Mouse (Mus musculus): ENCODE results near the gene 4930432M17Rik.

The 4930432M17Rik gene

GRCm38 (mm10) chr3:121710894-121711531 lies 40.5 kb downstream of the 4930432M17Rik start:
- no peak for DNase-seq (ENCODE audit: low spot score)

- no peak for DNase-seq (ENCODE audit: low spot score)
These were observed 41.7 kb downstream of the 4930432M17Rik start for GRCm38 (mm10) chr3:121712222-121712621.

- no peak for DNase-seq (ENCODE audit: low spot score)
These were observed 42.7 kb downstream of the 4930432M17Rik start for GRCm38 (mm10) chr3:121713151-121713701.

DNA sequence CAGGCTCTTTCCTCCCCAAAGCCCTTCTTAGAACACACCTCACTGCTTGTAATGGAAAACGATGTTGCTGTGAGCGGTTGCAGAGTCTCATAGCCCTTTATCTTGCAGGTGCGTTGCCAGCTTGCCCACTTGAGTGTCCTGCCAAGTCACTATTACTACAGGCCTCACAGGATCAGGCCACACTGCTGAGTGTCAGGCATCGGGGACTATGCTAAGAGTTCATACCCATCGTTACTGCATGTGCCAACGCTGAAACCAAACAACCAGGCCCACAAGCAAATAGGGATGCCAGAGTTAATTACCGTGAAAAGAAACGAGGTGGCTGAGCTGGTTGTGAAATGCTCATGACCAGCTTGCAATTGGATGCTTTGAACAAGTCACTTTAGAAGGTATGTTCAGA lies 43.3 kb downstream of the 4930432M17Rik start:
- no peak for DNase-seq (ENCODE audit: low spot score)

DNA sequence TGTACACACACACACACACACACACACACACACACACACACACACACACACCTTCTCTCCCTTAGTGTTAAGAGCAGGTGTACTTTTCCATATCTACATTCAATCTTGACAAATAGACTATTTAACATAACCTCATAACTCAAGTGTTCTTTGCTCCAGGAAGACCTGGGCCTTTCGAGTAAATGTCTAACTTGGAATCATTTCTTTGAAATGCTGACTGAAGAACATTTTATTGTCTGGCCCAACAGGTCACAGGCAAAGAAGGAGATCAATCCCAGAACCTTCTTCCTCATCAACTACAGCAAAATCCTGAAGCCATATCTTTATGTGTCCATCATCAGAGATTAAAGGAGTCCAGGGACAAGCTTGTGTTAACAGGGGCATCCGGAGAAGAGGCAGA lies 43.9 kb downstream of the 4930432M17Rik start:
- DNase-seq (ENCODE audit: low spot score): no peak

DNA sequence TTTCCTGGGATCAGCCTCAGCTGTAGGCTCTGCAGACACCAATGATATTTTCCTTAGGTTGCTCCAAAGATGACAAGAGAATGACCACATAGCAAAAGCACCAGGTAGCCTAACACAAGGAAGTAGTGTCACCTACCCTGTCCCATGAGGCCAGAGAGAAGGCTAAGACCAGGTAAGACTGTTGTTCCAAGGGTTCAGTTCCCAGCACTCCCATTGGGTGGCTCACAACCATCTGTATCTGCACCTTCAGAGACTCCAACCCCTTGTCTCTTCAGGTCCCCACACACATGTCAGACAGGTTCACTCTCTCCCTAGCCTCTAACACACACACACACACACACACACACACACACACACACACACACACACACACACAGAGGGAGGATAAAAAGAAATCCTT lies 44.8 kb downstream of the 4930432M17Rik start:
- no peak for DNase-seq (ENCODE audit: low spot score)

DNA sequence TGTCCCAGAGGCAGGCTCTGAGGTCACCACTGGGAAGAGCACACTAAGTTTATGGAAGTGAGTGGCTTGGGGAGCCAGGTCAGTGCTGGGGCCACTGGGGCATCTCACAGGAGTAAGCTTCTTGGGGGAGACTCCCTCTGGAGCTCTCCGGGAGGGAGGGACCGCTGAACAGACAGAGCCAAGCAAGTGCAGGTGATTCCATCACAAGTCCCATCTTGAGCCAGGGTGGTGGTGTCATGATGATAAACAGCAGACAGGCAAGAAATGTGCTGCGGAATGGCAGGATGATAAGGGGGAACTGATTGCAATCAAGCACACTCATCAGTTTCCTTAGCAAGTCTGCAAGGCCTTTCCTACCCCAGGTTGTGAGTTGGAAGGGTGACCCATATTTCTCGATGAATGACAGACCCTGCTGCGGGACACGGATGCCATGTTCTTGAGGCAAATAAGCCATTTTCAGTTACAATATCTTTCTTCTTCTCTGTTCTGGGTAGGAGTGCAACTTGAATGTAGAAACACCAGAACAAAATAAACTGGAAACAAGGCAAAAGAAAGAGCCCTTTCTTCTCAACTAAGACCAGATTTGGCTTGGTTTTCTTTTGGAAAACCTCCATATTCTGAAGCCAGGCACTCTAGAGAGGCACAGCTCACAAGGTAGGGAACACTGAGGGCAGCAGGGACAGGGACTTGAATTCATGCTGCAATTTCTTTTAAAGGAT lies 45.3 kb downstream of the 4930432M17Rik start:
- DNase-seq (ENCODE audit: low spot score): no peak

- DNase-seq (ENCODE audit: low spot score): no peak
These were observed 45.9 kb downstream of the 4930432M17Rik start for GRCm38 (mm10) chr3:121716480-121716879.

DNA sequence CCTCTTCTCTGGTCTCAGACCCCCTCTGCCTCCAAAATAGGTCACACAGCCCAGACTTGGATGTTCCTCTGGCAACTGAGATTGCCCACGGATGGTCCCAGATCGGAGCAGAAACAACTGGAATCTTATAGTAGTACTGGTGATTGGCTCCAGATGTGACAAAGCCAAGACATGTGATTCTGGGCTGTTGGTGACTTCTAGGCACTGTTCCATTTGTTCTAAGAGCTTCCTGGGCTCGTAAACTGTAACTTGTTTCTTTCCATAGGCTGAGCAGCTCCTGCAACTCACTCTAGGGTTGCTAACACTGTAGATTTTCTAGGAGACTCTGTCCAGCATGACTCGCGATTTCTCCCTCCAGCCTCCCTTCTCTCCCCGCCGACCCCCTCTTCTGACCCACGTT lies 48.1 kb downstream of the 4930432M17Rik start:
- no peak for DNase-seq (ENCODE audit: low spot score)

DNA sequence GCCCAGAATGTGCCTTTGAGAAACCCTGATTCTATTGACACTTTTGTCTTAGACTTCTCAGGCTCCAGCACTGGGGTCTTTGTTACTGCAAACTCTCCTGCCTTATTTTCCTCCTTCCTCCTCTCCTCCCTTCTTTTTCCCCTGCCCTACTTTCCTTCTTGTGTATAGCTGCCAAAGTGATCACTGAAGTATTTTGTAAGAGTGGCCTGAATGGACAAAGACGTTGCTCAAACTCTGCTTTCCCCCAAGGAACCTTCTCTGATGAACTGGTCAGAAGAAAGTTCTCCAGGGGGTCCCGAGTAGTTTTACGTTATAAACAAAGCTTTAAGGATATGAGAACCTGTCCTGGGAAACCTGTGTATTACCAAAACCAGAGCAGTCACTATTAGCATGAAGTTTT lies 49.1 kb downstream of the 4930432M17Rik start:
- no peak for DNase-seq (ENCODE audit: low spot score)

- DNase-seq (ENCODE audit: low spot score): no peak
These were observed 50.5 kb downstream of the 4930432M17Rik start for GRCm38 (mm10) chr3:121720801-121721690.

- DNase-seq (ENCODE audit: low spot score): no peak
These were observed 51.1 kb downstream of the 4930432M17Rik start for GRCm38 (mm10) chr3:121721691-121722070.

DNA sequence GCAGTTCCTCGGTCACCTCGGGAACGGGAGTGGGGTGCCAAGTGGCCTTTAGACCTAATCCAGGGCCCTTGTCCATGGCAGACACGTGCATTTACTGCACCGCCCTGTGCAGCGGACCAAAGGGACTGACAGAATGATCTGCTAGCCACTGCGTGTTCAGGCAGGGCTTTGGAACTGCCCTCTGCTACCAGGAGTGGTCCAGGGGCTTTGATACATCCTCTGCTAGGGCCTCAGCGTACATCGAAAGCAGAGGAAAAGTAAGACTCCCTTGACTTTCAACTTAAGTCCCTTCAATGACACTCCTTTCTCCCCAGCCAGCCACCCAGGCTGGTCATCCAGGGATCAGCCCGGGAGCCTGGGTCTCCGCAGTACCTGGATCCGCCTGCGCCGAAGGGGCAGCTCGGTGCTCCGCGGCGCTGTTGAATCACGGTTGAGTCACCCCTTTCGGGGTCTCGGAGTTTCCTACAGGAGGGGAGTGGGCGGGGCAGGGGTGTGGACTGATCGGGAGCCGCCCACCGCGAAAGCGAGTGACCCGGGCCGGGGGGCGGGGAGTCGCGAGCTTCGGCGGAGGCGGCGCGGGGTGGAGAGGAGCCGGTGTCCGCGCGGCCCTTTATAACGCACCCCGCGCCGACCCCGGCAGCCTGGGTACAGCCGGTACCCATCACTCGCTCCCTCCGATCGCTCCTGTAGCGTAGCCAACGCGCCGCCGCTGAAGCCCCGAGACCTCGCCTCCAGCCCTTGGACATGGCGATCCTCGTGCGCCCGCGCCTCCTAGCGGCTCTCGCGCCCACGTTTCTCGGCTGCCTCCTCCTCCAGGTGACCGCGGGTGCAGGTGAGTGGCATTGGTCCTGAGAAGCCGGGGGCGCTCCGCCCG lies 52.6 kb downstream of the 4930432M17Rik start, which contains the start of gene F3:
Gene F3, plus strand, starts transcription at position 567 of the 874 bp plus-strand sequence.
- peak; percentile 23 for DNase-seq (ENCODE audit: low spot score)

- DNase-seq (ENCODE audit: low spot score): no peak
These were observed 53.5 kb downstream of the 4930432M17Rik start for GRCm38 (mm10) chr3:121723968-121724524.

- no peak for DNase-seq (ENCODE audit: low spot score)
These were observed 54.0 kb downstream of the 4930432M17Rik start for GRCm38 (mm10) chr3:121724553-121724952.

DNA sequence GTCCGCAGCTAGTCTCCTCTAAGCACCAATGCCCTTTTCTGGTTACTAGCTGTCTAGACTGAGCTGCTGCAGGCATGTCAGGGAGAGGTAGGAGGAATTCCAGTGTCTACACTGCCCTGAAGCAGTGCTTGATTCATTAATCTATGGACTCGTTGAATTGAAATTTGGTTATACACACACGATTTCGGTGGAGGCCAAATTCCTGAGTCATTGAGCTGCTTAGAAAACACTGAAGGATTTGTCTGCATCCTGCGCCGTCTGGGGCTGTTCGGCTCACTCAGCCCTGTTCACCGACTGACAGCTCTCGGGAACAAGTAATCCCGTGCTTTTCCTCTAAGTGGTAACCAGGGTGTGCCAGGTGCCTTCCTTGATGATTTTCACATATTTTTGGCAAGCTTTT lies 55.1 kb downstream of the 4930432M17Rik start:
- DNase-seq (ENCODE audit: low spot score): no peak

DNA sequence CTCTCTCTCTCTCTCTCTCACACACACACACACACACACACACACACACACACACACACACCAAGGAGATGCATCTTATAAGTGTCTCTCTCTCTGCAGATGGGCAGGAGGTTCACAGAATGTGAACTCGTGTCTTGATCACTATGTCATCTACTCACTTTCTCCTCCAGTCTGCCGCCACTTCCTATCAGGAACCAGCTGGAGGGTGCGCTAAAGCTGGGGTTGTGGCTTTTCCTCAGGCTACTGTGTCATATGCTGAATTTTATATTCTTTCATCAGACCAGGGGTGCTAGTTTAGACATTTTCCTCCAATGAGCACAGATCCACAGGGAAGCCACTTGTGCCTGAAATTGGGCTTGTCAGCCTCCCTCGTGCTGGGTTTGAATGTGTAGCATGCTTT lies 59.1 kb downstream of the 4930432M17Rik start:
- DNase-seq (ENCODE audit: low spot score): no peak
